Mouse (Mus musculus): ENCODE measurements around the gene Olfr1136. TPM values are rescaled to one million over a fixed set of nuclear protein-coding genes. Genes with fewer than 3 reads are reported as not detected.

Gene Olfr1136
- polyA plus RNA-seq (2012; rRNA removed) = not detected in 2 replicates

DNA sequence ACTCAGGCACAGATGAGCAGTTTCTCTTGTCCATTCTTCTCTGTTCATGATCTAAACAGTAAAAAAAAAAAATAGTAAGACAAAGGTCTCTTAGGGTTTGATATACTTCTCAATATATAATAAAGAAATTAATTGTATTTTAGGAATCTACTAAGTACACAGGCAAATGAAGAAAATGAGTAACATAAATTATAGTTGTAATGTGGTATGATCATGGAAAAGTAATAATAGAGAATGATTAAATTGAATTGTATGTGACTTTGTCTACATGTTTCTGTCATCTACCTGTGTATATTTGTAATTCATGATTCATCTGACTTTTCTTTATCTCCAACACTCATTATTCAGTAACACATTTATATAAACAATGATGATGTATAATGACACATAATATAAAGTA is at the start of gene Olfr1136:
Olfr1136 (minus strand) TSS at position 101 of the 400 bp plus-strand sequence.

DNA sequence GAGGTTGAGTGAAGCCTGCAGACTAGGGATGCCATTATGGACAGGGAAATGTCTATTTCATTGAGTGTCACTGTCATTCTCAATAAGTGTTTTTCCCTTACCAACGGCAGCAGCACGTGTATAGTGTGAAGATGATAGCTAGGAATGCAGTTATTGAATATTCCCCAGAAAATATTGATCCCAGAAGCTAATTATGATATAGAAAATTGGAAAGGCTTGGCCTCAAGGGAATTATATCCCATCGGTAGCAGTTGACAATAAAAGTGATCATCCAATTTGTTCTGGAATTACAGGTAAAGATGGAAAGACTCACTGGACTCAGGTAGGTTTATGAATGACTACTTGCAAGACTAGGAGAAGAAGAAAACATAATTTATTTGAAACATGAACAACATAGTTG is 49.7 kb upstream of the Olfr1136 start, which contains the start of gene Olfr1140:
Olfr1140 (plus strand) TSS at position 301 of the 400 bp plus-strand sequence.

DNA sequence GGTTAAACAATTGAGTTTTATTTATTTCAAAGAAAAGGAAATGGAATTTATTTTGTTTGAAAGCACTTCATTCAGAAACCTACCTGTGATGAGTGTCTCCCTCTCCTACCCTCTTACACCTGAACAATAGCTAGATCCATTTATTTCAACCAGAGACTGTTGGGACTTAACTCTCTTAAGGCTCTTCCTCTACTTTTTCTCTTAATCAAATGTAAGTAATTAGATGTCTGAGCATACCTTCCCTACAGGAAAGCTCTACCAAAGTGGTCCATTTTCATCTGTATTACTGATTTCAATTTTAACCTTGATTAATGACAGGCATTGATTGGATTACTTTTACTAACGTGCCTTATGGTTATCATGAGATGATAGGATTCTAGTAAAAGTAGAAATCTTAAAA is 46.1 kb upstream of the Olfr1136 start, which contains the start of gene Olfr1138:
Olfr1138 (minus strand) TSS at position 101 of the 400 bp plus-strand sequence.

GRCm38 (mm10) chr2:87713079-87713478 is 19.3 kb upstream of the Olfr1136 start, which contains the start of gene Olfr1137:
Olfr1137 (minus strand) TSS chr2:87713179.

DNA sequence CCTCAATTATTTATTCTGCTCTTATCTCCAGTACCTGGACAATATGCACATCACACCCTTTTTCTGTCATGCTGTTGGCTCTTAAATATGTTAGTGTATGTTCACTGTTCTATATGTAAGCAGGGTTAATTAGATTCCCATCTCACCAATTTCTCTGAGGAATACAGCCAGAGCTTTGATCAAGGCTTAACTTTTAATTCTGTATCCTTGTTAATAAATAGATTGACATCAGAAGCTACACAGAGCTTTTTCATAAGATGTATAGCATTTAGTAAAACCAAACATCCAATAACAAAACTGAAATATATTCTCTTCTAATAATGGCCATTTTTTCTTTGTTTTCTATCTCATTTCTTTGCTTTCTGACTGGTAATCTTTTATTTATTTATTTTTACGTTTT is 20.2 kb downstream of the Olfr1136 start, which contains the start of gene Olfr1135:
Olfr1135 (minus strand) TSS at position 101 of the 400 bp plus-strand sequence.

GRCm38 (mm10) chr2:87658360-87658759 is 35.4 kb downstream of the Olfr1136 start, which contains the start of gene Olfr1134:
Olfr1134 (minus strand) TSS chr2:87658460.

DNA sequence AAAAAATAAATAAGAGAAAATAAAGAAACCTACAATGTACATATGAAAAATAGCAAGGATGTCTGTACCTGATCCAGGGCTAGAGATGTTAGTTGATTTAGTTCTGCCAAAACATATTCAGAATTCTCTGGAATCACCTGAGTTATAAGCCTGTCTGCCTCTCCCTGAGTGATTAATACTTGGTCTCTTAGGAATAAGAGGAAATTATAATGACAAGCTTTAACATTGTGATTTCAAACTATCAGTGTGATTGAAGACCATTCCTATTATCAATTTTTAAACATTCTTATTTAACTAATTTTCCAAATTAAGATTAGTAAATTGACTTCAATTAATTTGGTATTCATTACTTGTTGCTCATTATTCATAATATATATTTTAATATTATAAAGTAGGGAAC is 46.5 kb downstream of the Olfr1136 start, which contains the start of gene Olfr1133:
Olfr1133 (minus strand) TSS at position 101 of the 400 bp plus-strand sequence.

Other genes with a start within 250 kb of the Olfr1136 start
- not detected in 2 replicates for gene Olfr1126, start 240.0 kb downstream of the Olfr1136 start, polyA plus RNA-seq (2012; rRNA removed)
- gene Pramel7, start 196.9 kb downstream of the Olfr1136 start, polyA plus RNA-seq (2012; rRNA removed) = not detected in 2 replicates
- gene Pramel6, start 187.4 kb downstream of the Olfr1136 start, polyA plus RNA-seq (2012; rRNA removed) = not detected in 2 replicates
- gene Olfr153, start 162.2 kb downstream of the Olfr1136 start, polyA plus RNA-seq (2012; rRNA removed) = not detected in 2 replicates
- not detected in 2 replicates for gene Olfr1128, start 148.4 kb downstream of the Olfr1136 start, polyA plus RNA-seq (2012; rRNA removed)
- not detected in 2 replicates for gene Olfr1129, start 120.0 kb downstream of the Olfr1136 start, polyA plus RNA-seq (2012; rRNA removed)
- gene Olfr1130, start 87.7 kb downstream of the Olfr1136 start, polyA plus RNA-seq (2012; rRNA removed) = not detected in 2 replicates
- not detected in 2 replicates for gene Olfr1131, start 66.8 kb downstream of the Olfr1136 start, polyA plus RNA-seq (2012; rRNA removed)
- gene Olfr1132, start 56.4 kb downstream of the Olfr1136 start, polyA plus RNA-seq (2012; rRNA removed) = not detected in 2 replicates
- not detected in 2 replicates for gene Olfr1133, start 46.6 kb downstream of the Olfr1136 start, polyA plus RNA-seq (2012; rRNA removed)
- gene Olfr1134, start 35.5 kb downstream of the Olfr1136 start, polyA plus RNA-seq (2012; rRNA removed) = not detected in 2 replicates
- gene Olfr1135, start 20.3 kb downstream of the Olfr1136 start, polyA plus RNA-seq (2012; rRNA removed) = not detected in 2 replicates
- not detected in 2 replicates for gene Olfr1137, start 19.2 kb upstream of the Olfr1136 start, polyA plus RNA-seq (2012; rRNA removed)
- gene Olfr1138, start 46.0 kb upstream of the Olfr1136 start, polyA plus RNA-seq (2012; rRNA removed) = not detected in 2 replicates
- not detected in 2 replicates for gene Olfr1140, start 49.8 kb upstream of the Olfr1136 start, polyA plus RNA-seq (2012; rRNA removed)
- not detected in 2 replicates for gene Olfr1141, start 60.0 kb upstream of the Olfr1136 start, polyA plus RNA-seq (2012; rRNA removed)
- gene Olfr152, start 85.5 kb upstream of the Olfr1136 start, polyA plus RNA-seq (2012; rRNA removed) = not detected in 2 replicates
- gene Olfr1143, start 106.6 kb upstream of the Olfr1136 start, polyA plus RNA-seq (2012; rRNA removed) = not detected in 2 replicates
- not detected in 2 replicates for gene Olfr1145, start 115.9 kb upstream of the Olfr1136 start, polyA plus RNA-seq (2012; rRNA removed)
- not detected in 2 replicates for gene Olfr1148, start 136.6 kb upstream of the Olfr1136 start, polyA plus RNA-seq (2012; rRNA removed)
- not detected in 2 replicates for gene Olfr1150-ps1, start 150.0 kb upstream of the Olfr1136 start, polyA plus RNA-seq (2012; rRNA removed)
- gene Olfr1151, start 161.9 kb upstream of the Olfr1136 start, polyA plus RNA-seq (2012; rRNA removed) = not detected in 2 replicates
- gene Olfr1152, start 172.5 kb upstream of the Olfr1136 start, polyA plus RNA-seq (2012; rRNA removed) = not detected in 2 replicates
- not detected in 2 replicates for gene Olfr1153, start 201.0 kb upstream of the Olfr1136 start, polyA plus RNA-seq (2012; rRNA removed)
- not detected in 2 replicates for gene Olfr1154, start 211.2 kb upstream of the Olfr1136 start, polyA plus RNA-seq (2012; rRNA removed)

All from central nervous system, embryonic 11.5 days (tissue).